Mouse (Mus musculus): ENCODE measurements around the gene Syne2.

Syne2 gene

GRCm38 (mm10) chr12:75873546-75874235 is 55.8 kb downstream of the Syne2 start:
- no peak for DNase-seq (ENCODE audit: low spot score)

- no peak for DNase-seq (ENCODE audit: low spot score)
These were observed 56.5 kb downstream of the Syne2 start for GRCm38 (mm10) chr12:75874287-75874994.

- no peak for DNase-seq (ENCODE audit: low spot score)
These were observed 61.8 kb downstream of the Syne2 start for GRCm38 (mm10) chr12:75879636-75880317.

- no peak for DNase-seq (ENCODE audit: low spot score)
These were observed 63.6 kb downstream of the Syne2 start for GRCm38 (mm10) chr12:75881554-75881953.

GRCm38 (mm10) chr12:75886161-75886560 is 68.2 kb downstream of the Syne2 start:
- DNase-seq (ENCODE audit: low spot score) = no peak

GRCm38 (mm10) chr12:75886946-75887345 is 69.0 kb downstream of the Syne2 start:
- no peak for DNase-seq (ENCODE audit: low spot score)

GRCm38 (mm10) chr12:75888721-75889120 is 70.8 kb downstream of the Syne2 start:
- DNase-seq (ENCODE audit: low spot score) = no peak

- no peak for DNase-seq (ENCODE audit: low spot score)
These were observed 73.3 kb downstream of the Syne2 start for GRCm38 (mm10) chr12:75891206-75891605.

GRCm38 (mm10) chr12:75893392-75893791 is 75.5 kb downstream of the Syne2 start:
- no peak for DNase-seq (ENCODE audit: low spot score)

- no peak for DNase-seq (ENCODE audit: low spot score)
These were observed 76.5 kb downstream of the Syne2 start for GRCm38 (mm10) chr12:75894316-75894997.

- no peak for DNase-seq (ENCODE audit: low spot score)
These were observed 77.0 kb downstream of the Syne2 start for GRCm38 (mm10) chr12:75894998-75895331.

GRCm38 (mm10) chr12:75897793-75898192 is 79.9 kb downstream of the Syne2 start:
- no peak for DNase-seq (ENCODE audit: low spot score)

- DNase-seq (ENCODE audit: low spot score) = no peak
These were observed 83.8 kb downstream of the Syne2 start for GRCm38 (mm10) chr12:75901721-75902120.

- no peak for DNase-seq (ENCODE audit: low spot score)
These were observed 86.1 kb downstream of the Syne2 start for GRCm38 (mm10) chr12:75904068-75904467.

- no peak for DNase-seq (ENCODE audit: low spot score)
These were observed 87.4 kb downstream of the Syne2 start for GRCm38 (mm10) chr12:75905304-75905703.

- no peak for DNase-seq (ENCODE audit: low spot score)
These were observed 90.5 kb downstream of the Syne2 start for GRCm38 (mm10) chr12:75908466-75908865.

GRCm38 (mm10) chr12:75915694-75916093 is 97.8 kb downstream of the Syne2 start:
- no peak for DNase-seq (ENCODE audit: low spot score)

- no peak for DNase-seq (ENCODE audit: low spot score)
These were observed 100.5 kb downstream of the Syne2 start for GRCm38 (mm10) chr12:75918415-75918814.

GRCm38 (mm10) chr12:75918914-75919313 is 101.0 kb downstream of the Syne2 start:
- peak; percentile 27 for DNase-seq (ENCODE audit: low spot score)

- DNase-seq (ENCODE audit: low spot score) = no peak
These were observed 105.0 kb downstream of the Syne2 start for GRCm38 (mm10) chr12:75922900-75923299.

GRCm38 (mm10) chr12:75924852-75925251 is 106.9 kb downstream of the Syne2 start:
- DNase-seq (ENCODE audit: low spot score) = no peak

- no peak for DNase-seq (ENCODE audit: low spot score)
These were observed 109.7 kb downstream of the Syne2 start for GRCm38 (mm10) chr12:75927596-75927995.

- no peak for DNase-seq (ENCODE audit: low spot score)
These were observed 115.6 kb downstream of the Syne2 start for GRCm38 (mm10) chr12:75933561-75933960.
